Mouse (Mus musculus) lung, embryonic 15.5 days (tissue): Measurements from ENCODE around the gene Epha4. TPM values are rescaled to one million over a fixed set of nuclear protein-coding genes. Genes with fewer than 3 reads are reported as not detected.

Source experiments
- ATAC-seq: fragments of 200-750 bp; cut with Nextera tagmentation; 2 replicates; pipeline ENCODE4 v1.8.0; 2017; ENCODE audit warnings: moderate number of reproducible peaks, borderline replicate concordance; ENCODE audit not compliant: low FRiP score, low TSS enrichment; ENCODE audit errors: extremely low read depth
- H3K27ac ChIP-seq: fragments of 300-500 bp; sonication (generic); 2 replicates; pipeline ENCODE4 v1.5.1; 2015; ENCODE audit warnings: moderate library complexity, mild to moderate bottlenecking, inconsistent platforms
- H3K27me3 ChIP-seq: fragments of 300-500 bp; sonication (generic); 2 replicates; pipeline ENCODE4 v1.6.1; 2015; ENCODE audit warnings: inconsistent platforms
- H3K36me3 ChIP-seq: fragments of 300-500 bp; sonication (generic); 2 replicates; pipeline ENCODE4 v1.6.1; 2015; ENCODE audit warnings: inconsistent platforms
- H3K4me1 ChIP-seq: fragments of 300-500 bp; sonication (generic); 2 replicates; pipeline ENCODE4 v1.6.1; 2015; ENCODE audit warnings: inconsistent platforms
- H3K4me2 ChIP-seq: fragments of 300-500 bp; sonication (generic); 2 replicates; pipeline ENCODE4 v1.6.1; 2015; ENCODE audit warnings: inconsistent platforms, mild to moderate bottlenecking, moderate library complexity
- H3K4me3 ChIP-seq: fragments of 300-500 bp; sonication (generic); 2 replicates; pipeline ENCODE4 v1.5.1; 2015; ENCODE audit warnings: mild to moderate bottlenecking, inconsistent platforms
- H3K9ac ChIP-seq: fragments of 300-500 bp; sonication (generic); 2 replicates; pipeline ENCODE4 v1.6.1; 2015; ENCODE audit warnings: inconsistent platforms
- H3K9me3 ChIP-seq: fragments of 300-500 bp; sonication (generic); 2 replicates; pipeline ENCODE4 v1.6.1; 2016; ENCODE audit warnings: inconsistent platforms
- WGBS: fragments of 180-500 bp; shearing (Covaris S2); methylation state at CpG from one replicate; pipeline ENCODE4 v1.1.7; 2015; 5-methylcytosine and 5-hydroxymethylcytosine counted together
- polyA plus RNA-seq: library from polyadenylated mRNA; unstranded; fragments of >200 nt; fragmentation: Nextera tagmentation; extraction: Ambion mirVana; gene quantifications from 2 replicates; pipeline ENCODE4 v1.2.1, GENCODE M21; 2015

Gene Epha4
- 14.2 and 16.9 TPM in 2 replicates for polyA plus RNA-seq

DNA sequence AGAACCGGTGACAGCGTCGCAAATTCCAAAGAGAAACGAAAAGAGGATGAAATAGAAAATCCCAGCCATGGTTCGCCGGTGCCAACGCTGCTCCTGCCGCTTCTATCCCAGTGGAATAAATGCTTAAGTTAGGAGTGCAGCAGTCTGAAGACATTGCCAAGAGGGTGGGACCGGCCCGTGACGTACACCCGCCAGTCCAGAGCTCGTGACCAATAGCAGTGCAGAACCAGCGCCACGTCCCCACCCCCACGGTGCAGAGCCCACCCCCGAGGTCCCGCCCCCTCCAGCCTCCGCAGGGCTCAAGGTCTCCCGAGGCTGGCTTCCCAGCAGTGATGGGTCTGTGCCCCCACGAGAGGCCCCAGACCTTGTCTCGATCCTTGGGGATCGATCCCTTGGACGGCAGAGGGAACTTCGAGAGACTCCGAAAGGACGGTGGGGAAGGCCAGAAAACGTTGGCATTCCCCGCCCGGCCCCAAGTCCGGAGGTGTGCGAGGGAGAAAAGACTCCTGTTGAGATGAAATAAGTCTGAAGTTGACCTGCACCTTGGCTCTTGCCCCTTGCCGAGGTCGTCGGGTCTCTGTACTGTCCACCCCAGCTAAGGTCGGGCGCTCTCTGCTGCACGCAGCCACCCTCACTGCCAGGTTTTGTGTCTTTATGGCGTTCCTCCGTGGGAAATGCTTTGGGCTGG lies at the start of gene Epha4:
Gene Epha4, minus strand, starts transcription at position 126 of the 688 bp plus-strand sequence.
- peak; percentile 95 for ATAC-seq

DNA sequence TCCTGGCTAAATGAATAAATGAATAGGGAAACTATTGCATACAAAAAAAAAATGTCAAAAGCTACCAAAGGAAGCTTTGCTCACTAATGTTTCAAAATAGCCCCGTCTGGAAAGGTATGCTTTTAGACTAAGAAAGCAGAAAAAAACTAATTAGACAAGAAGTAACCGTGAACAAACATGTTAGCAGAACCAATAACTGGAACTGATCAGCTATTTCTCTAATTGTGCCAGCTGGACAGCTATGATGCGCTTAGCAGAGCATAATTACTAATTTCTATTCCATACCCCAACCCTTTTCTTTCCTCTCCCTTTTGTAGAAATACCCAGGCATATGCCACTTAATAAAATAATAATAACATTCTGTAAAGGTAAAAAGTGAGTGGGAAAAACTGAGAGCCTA lies 41.3 kb upstream of the Epha4 start:
- no peaks in the 10 kb centered on the region for H3K27me3 ChIP-seq
- no peak overlapping the region for H3K4me2 ChIP-seq
- H3K4me1 ChIP-seq, result no peaks in the 10 kb centered on the region
- H3K36me3 ChIP-seq, result no peaks in the 10 kb centered on the region
- no peak overlapping the region for H3K4me3 ChIP-seq
- no peak overlapping the region for H3K9ac ChIP-seq
- WGBS, result 89% methylated on average over 3 of the region's 3 CpGs
- no peaks in the 10 kb centered on the region for H3K9me3 ChIP-seq
- H3K27ac ChIP-seq, result no peak overlapping the region
- no peak for ATAC-seq

More for the DNA sequence above, at the start of gene Epha4:
- Histone ChIP-seq H3K9me3 (no peaks in the 10 kb centered on the region), H3K4me1 (peaks cover 29% of the 10 kb centered on the region), H3K27me3 (peaks cover 8% of the 10 kb centered on the region; the same call in 1 of the 2 replicates), H3K4me2 (peak within 1 kb of the TSS; percentile 91), H3K36me3 (0 out of 2 replicates have a peak, but pooled peaks cover 2% of the 10 kb centered on the region), H3K27ac (peak within 1 kb of the TSS; percentile 82), H3K9ac (peak within 1 kb of the TSS; percentile 60), H3K4me3 (peak within 1 kb of the TSS; percentile 67)
- WGBS, result under 1% methylated on average over 40 of the region's 40 CpGs

DNA sequence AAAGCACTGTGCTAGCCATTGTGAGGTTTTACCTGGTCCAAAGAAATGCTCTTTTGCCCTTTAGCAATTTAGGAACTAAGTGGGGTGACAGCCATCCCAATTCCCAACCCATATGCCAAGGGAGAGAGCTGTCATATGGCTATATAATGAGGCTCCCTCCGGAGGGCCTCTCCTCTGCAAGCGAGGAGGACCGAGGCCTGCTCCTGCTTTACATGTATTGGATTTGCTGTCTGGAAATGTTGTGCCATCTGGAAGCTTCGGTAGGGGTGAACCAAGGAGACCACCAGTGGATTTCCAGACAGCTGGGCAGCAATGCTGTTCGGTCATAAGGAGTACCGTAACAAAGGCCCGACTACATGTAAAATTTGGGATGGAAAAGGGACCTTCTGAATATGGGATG lies 37.0 kb upstream of the Epha4 start:
- Histone ChIP-seq H3K4me2 (no peak overlapping the region), H3K9ac (no peak overlapping the region), H3K9me3 (no peaks in the 10 kb centered on the region), H3K27me3 (no peaks in the 10 kb centered on the region), H3K36me3 (no peaks in the 10 kb centered on the region), H3K4me1 (no peaks in the 10 kb centered on the region), H3K4me3 (no peak overlapping the region), H3K27ac (no peak overlapping the region)
- no peak for ATAC-seq
- WGBS, result 93% methylated on average over 7 of the region's 7 CpGs

DNA sequence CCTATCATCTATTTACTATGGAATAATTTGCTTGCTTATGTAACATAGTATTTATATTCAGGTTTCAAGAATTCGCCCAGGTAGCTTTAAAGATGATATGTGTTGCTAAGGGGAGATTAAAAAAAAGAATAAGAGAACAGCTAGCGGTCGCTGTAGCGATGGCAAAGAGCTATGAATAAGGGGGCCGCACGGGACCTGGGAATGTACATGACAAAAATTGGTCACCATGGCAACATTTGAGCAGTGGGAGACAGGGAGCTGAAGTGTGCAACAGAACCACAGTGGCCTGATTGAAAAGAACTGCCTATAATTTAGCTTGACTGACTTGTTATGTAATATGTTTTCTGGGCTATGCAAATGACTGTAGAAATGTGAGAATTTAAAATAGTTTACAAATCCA lies 30.8 kb upstream of the Epha4 start:
- no peaks in the 10 kb centered on the region for H3K9me3 ChIP-seq
- no peak for ATAC-seq
- H3K27me3 ChIP-seq, result no peaks in the 10 kb centered on the region
- H3K4me3 ChIP-seq, result no peak overlapping the region
- H3K4me1 ChIP-seq, result no peaks in the 10 kb centered on the region
- WGBS, result 46% methylated on average over 6 of the region's 6 CpGs
- H3K9ac ChIP-seq, result no peak overlapping the region
- no peaks in the 10 kb centered on the region for H3K36me3 ChIP-seq
- H3K4me2 ChIP-seq, result no peak overlapping the region
- no peak overlapping the region for H3K27ac ChIP-seq

DNA sequence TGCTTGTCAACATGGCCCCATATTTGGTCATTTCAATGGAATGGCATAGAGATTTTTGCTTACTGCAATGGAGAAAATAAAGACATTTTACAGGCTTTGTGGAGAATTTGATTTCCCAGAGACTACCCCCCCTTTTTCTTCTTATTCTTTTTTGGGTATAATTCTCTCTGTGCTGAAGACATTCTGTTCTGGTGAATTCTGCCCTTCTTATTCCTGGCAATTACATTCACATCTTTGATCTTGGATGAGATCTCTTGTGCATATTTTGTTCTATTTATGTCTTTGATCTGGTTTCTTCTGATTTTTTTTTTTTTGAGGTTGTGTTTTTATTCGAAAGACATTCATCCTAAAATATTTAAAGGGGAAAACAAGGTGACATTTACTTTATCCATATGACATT lies 30.1 kb upstream of the Epha4 start:
- H3K4me2 ChIP-seq, result no peak overlapping the region

DNA sequence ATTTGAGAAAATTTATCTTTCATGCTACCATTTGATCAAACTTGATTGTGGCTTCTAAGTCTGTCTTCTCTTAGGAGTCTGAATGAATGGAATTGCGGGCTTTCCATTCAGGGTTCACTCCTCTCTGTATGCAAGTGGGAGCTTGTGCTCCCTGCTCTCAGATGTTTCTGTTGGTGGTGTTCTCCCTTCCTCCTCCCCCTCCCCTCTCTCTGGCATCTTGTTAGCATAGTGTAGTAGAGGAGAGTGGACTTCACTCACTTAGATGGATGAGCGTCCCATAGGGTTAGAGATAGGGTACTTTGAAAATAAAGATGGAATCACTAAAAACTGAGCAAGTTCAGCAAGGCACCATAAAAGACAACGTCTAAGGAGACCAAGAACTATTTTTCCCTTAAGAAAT lies 29.4 kb upstream of the Epha4 start:
- H3K9ac ChIP-seq, result no peak overlapping the region
- H3K27me3 ChIP-seq, result no peaks in the 10 kb centered on the region
- 24% methylated on average over 3 of the region's 3 CpGs for WGBS
- no peaks in the 10 kb centered on the region for H3K36me3 ChIP-seq
- no peaks in the 10 kb centered on the region for H3K9me3 ChIP-seq
- H3K4me1 ChIP-seq, result no peaks in the 10 kb centered on the region
- H3K4me2 ChIP-seq, result no peak overlapping the region
- ATAC-seq, result no peak
- no peak overlapping the region for H3K4me3 ChIP-seq
- H3K27ac ChIP-seq, result no peak overlapping the region

More for the DNA sequence above, 30.1 kb upstream of the Epha4 start:
- no peaks in the 10 kb centered on the region for H3K9me3 ChIP-seq
- 86% methylated on average over 1 of the region's 1 CpGs for WGBS
- no peaks in the 10 kb centered on the region for H3K27me3 ChIP-seq
- H3K4me1 ChIP-seq, result no peaks in the 10 kb centered on the region
- no peak overlapping the region for H3K9ac ChIP-seq
- no peak for ATAC-seq
- no peak overlapping the region for H3K27ac ChIP-seq
- H3K36me3 ChIP-seq, result no peaks in the 10 kb centered on the region
- H3K4me3 ChIP-seq, result no peak overlapping the region

DNA sequence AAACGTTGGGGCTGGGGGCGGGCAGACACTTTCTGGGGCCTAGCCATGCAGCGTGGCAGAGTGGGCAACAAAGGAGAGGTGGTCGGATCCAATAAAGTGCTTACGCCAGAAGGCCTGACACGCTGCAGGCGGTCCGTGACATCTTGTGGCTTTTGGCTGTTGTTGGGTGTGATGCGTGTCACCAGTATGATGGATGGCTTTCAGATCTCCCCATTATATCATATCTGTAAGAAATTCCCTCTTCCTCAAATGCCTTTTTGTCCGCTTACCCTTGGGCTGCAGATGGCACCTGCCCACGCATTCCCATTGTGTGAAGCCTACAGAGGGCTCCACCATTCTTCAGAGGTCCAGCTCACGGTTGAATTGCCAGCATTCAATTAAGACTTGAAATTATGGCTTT lies 25.1 kb upstream of the Epha4 start:
- H3K9ac ChIP-seq, result no peak overlapping the region
- 83% methylated on average over 12 of the region's 12 CpGs for WGBS
- no peak for ATAC-seq
- no peaks in the 10 kb centered on the region for H3K27me3 ChIP-seq
- peaks cover 10% of the 10 kb centered on the region; the same call in 1 of the 2 replicates for H3K4me1 ChIP-seq
- no peak overlapping the region for H3K4me2 ChIP-seq
- H3K27ac ChIP-seq, result peak overlapping the region; percentile 67; the same call in 1 of the 2 replicates
- no peaks in the 10 kb centered on the region for H3K9me3 ChIP-seq
- no peak overlapping the region for H3K4me3 ChIP-seq
- no peaks in the 10 kb centered on the region for H3K36me3 ChIP-seq

DNA sequence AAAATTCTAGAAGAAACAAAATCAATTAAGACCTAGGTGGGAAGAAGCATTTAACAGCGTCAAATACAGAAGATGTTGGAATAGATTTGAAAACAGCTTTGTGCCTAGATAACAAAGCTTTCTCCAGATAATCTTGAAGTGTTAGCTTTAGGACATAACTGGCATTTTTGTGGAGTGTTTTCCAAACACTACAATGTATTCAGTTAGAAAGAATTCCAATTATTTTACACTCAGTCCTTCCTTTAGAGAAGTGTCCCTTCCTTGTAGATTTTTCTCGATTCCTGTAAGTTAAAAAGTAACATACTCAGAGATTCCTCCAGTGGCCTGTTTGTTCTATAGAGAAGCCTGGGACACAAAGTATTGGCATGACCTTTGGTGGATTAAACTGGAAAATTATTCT lies 23.7 kb upstream of the Epha4 start:
- ATAC-seq, result no peak
- Histone ChIP-seq H3K36me3 (no peaks in the 10 kb centered on the region), H3K27ac (peak overlapping the region; percentile 67), H3K4me1 (peaks cover 10% of the 10 kb centered on the region; the same call in 1 of the 2 replicates), H3K27me3 (no peaks in the 10 kb centered on the region), H3K9ac (no peak overlapping the region), H3K4me2 (no peak overlapping the region), H3K4me3 (no peak overlapping the region), H3K9me3 (no peaks in the 10 kb centered on the region)
- WGBS, result 42% methylated on average over 2 of the region's 2 CpGs

DNA sequence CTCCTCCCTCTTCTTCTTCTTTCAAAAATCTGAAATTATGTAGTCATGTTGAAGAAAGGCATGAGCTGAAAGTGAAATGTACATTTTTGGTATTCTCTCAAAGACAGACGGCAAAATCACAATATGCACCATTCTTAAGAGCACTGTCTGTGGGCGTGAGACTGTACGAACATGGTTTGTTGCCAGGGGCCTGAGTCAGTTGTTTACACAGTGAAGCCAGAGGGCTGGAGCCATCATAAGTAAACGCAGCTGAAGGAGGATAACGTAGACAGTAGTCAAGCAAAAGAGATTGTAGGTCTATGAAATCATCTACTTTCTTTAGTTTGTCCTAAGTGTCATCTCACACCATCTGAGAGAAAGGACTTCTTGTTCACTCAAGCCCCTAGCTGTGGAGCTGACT lies 21.0 kb upstream of the Epha4 start:
- Histone ChIP-seq H3K27ac (peak overlapping the region; percentile 41; the same call in 1 of the 2 replicates), H3K27me3 (no peaks in the 10 kb centered on the region), H3K36me3 (no peaks in the 10 kb centered on the region), H3K9me3 (no peaks in the 10 kb centered on the region), H3K9ac (no peak overlapping the region), H3K4me3 (no peak overlapping the region), H3K4me2 (no peak overlapping the region), H3K4me1 (peaks cover 10% of the 10 kb centered on the region; the same call in 1 of the 2 replicates)
- 19% methylated on average over 5 of the region's 5 CpGs for WGBS
- 0 out of 2 replicates have a peak, but pooled peaks have one; percentile 64 for ATAC-seq

DNA sequence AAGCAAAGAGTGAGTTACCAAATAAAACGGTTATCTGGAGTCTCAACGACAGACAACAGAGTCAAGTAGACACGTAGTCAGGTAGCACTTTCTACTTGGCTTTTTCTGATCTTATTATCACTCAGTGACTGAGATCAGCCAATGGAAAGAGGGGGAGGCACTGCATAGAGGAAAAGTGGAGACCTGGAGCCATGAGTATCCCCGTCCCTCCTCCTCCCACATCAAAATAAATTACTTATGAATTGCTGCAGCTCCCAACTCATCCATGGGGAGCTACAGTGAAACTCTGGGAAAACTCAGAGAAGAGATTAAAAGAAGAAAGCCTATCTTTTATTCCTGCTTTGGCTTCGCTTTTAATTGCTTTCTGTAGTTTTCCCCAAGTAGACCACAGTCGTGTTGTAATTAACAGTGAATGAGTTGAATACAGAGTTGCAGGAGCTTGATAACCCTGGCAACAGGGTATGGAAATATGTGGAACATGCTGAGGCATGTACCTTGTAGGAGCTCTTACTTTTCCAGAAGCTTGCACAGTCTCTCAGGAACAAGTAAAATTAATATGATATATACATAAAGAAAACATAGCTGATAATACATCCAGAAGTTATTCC lies 17.8 kb upstream of the Epha4 start:
- Histone ChIP-seq H3K4me2 (no peak overlapping the region), H3K36me3 (no peaks in the 10 kb centered on the region), H3K4me1 (peaks cover 9% of the 10 kb centered on the region; the same call in 1 of the 2 replicates), H3K27ac (no peak overlapping the region), H3K4me3 (no peak overlapping the region), H3K9me3 (no peaks in the 10 kb centered on the region), H3K9ac (no peak overlapping the region), H3K27me3 (no peaks in the 10 kb centered on the region)
- WGBS, result 42% methylated on average over 6 of the region's 6 CpGs
- ATAC-seq, result no peak

DNA sequence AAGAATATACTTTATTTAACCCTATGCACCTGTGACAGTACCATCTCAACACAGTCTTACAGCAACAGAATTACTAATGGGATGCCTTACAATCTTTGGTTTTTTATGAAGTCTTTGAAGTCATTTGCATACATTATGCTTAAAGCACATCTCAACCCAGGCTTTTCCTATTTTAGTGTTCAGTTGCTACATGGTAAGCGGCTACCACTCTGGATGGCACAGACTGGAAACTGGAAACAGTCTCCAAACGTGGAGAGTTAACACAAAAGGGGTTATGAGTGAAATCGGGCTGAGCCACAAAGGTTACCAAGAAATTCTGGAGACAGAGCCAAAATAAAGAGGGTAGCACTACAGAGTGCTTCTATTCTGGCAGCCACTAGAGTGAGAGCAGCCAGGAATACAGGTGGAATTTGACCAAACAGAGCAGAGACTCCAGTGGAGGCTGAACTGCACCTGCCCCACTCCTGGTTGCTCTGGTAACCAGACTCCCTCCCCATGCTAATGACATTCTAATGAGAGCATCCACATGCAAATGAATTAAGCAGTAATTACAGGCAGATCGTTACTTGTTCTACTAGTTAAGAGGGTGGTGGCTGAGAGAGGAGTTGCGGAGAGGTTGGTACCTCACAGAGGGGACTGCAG lies 17.2 kb upstream of the Epha4 start:
- 47% methylated on average over 5 of the region's 5 CpGs for WGBS
- H3K4me3 ChIP-seq, result no peak overlapping the region
- H3K36me3 ChIP-seq, result no peaks in the 10 kb centered on the region
- H3K27ac ChIP-seq, result peak overlapping the region; percentile 22
- H3K4me1 ChIP-seq, result peaks cover 7% of the 10 kb centered on the region; the same call in 1 of the 2 replicates
- no peak for ATAC-seq
- H3K9ac ChIP-seq, result no peak overlapping the region
- H3K4me2 ChIP-seq, result no peak overlapping the region
- H3K9me3 ChIP-seq, result no peaks in the 10 kb centered on the region
- H3K27me3 ChIP-seq, result no peaks in the 10 kb centered on the region

DNA sequence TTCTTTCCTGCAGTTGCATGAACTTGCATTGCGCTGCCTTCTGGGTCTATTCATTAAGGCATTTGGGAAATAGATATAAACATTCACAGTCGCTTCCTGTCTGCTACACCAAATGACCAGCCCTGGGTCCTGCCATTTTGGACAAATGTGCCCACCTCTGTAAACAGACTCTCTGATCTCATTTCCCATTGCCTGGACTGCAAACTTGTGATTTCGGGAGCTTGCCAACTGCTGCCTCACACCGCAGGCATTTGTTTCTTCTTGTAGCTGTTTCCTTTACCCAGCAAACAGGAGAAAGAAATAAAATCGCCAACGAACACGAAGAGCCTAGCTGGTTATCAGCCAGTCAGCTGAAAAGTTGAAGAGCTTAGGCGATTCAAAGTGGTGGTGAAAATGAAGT lies 10.2 kb upstream of the Epha4 start:
- Histone ChIP-seq H3K4me3 (no peak overlapping the region), H3K9ac (no peak overlapping the region), H3K9me3 (no peaks in the 10 kb centered on the region), H3K27ac (0 out of 2 replicates have a peak overlapping the region, but pooled peaks have one; percentile 1), H3K27me3 (no peaks in the 10 kb centered on the region), H3K4me1 (no peaks in the 10 kb centered on the region), H3K4me2 (no peak overlapping the region), H3K36me3 (no peaks in the 10 kb centered on the region)
- 45% methylated on average over 8 of the region's 8 CpGs for WGBS
- no peak for ATAC-seq
